ENCODE assay signal across 8 mouse cellular contexts in the genomic region with DNA sequence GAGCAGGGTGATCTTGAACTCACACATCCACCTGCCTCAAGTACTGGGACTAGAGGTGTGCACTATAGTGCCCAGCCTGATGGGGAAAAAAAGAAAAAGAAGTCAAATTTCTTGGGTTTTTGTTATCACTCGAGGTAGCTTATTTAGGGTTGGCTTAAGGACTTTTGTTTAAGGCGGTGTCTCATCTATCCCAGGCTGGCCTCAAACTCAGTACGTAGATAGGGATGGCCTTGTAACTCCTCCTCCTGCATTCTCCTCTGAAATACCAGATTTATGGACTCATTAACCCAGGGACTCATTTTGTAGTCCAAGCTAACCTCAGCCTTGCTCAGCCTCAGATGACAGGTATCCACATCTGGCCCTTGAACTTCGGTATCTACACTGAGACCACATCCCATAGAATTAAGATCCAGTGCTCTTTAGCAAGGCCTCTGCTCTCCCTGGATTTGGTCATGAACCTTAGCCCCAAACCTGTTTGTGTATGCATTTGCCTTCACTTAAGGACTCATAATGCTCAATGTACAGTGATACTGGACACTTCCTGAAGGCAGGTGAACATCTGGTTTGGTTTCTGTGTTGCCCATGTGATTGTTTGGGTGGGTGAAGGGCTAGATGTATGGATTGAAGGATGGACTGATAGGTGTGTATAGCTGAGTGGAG. TPM values are rescaled to one million over a fixed set of nuclear protein-coding genes. Genes with fewer than 3 reads are reported as not detected.
DNase-seq lines count a peak whose midpoint lies in the region; ATAC-seq lines count a peak whose summit lies in the region.

No protein-coding gene starts in this region.

- ATAC-seq in limb, embryonic 11.5 days (ENCODE audit: insufficient number of reproducible peaks, low FRiP score, low TSS enrichment, low read depth), result no peak
- no peak for ATAC-seq in intestine, embryonic 15.5 days
- ATAC-seq in erythroblast, adult 5-6 weeks (replicated peaks; ENCODE audit: low FRiP score, poor library complexity, severe bottlenecking), result no peak
- no peak for ATAC-seq in activated CD4-positive, CD25-positive, alpha-beta regulatory T cell, adult 4 months

- peak; percentile 63 for DNase-seq in limb, embryonic 11.5 days (ENCODE audit: low spot score)
- DNase-seq in limb, embryonic 10.5 days (ENCODE audit: low spot score), result no peak
- DNase-seq in embryo, embryonic 10 days (ENCODE audit: low spot score), result peak; percentile 53
- peak; percentile 31 for DNase-seq in retina, embryonic 14.5 days (ENCODE audit: low spot score)
- DNase-seq in lung, postnatal 14 days, result no peak

- H3K36me3 ChIP-seq in limb, embryonic 11.5 days (ENCODE audit: control insufficient read depth, insufficient read depth, low read length), result peaks cover 42% of the 10 kb centered on the region
- H3K36me3 ChIP-seq in limb, embryonic 10.5 days, result peaks cover 83% of the 10 kb centered on the region
- H3K36me3 ChIP-seq in intestine, embryonic 15.5 days, result peaks cover 34% of the 10 kb centered on the region

- H3K4me3 ChIP-seq in limb, embryonic 11.5 days (ENCODE audit: low read depth, low read length), result no peak overlapping the region
- H3K4me3 ChIP-seq in limb, embryonic 10.5 days, result no peak overlapping the region
- no peak overlapping the region for H3K4me3 ChIP-seq in intestine, embryonic 15.5 days (replicated peaks)

- H3K27ac ChIP-seq in limb, embryonic 11.5 days (replicated peaks; ENCODE audit: low read depth, low read length), result 0 out of 2 replicates have a peak overlapping the region, but pooled peaks have one; percentile 16
- no peak overlapping the region for H3K27ac ChIP-seq in limb, embryonic 10.5 days
- peak overlapping the region; percentile 51 for H3K27ac ChIP-seq in intestine, embryonic 15.5 days

- no peaks in the 10 kb centered on the region for H3K9me3 ChIP-seq in limb, embryonic 11.5 days (ENCODE audit: control insufficient read depth, low read length)
- no peaks in the 10 kb centered on the region for H3K9me3 ChIP-seq in limb, embryonic 10.5 days (replicated peaks)
- no peaks in the 10 kb centered on the region for H3K9me3 ChIP-seq in intestine, embryonic 15.5 days

- H3K27me3 ChIP-seq in limb, embryonic 11.5 days (ENCODE audit: control insufficient read depth, insufficient read depth, low read length), result no peaks in the 10 kb centered on the region
- peaks cover 20% of the 10 kb centered on the region; the same call in 1 of the 2 replicates for H3K27me3 ChIP-seq in limb, embryonic 10.5 days (ENCODE audit: low read depth, poor library complexity, severe bottlenecking)
- H3K27me3 ChIP-seq in intestine, embryonic 15.5 days (replicated peaks), result no peaks in the 10 kb centered on the region

- no peak overlapping the region for H3K4me2 ChIP-seq in limb, embryonic 11.5 days (ENCODE audit: low read depth, severe bottlenecking)
- H3K4me2 ChIP-seq in intestine, embryonic 15.5 days (replicated peaks), result no peak overlapping the region

- 61% methylated on average over 4 of the region's 4 CpGs for WGBS in limb, embryonic 11.5 days
- 60% methylated on average over 4 of the region's 4 CpGs for WGBS in limb, embryonic 10.5 days
- 42% methylated on average over 4 of the region's 4 CpGs for WGBS in intestine, embryonic 15.5 days

- no peak overlapping the region for H3K9ac ChIP-seq in limb, embryonic 11.5 days (ENCODE audit: low read length)
- H3K9ac ChIP-seq in intestine, embryonic 15.5 days, result 0 out of 2 replicates have a peak overlapping the region, but pooled peaks have one; percentile 14

- H3K4me1 ChIP-seq in limb, embryonic 11.5 days (ENCODE audit: control insufficient read depth, insufficient read depth, low read length), result peaks cover 9% of the 10 kb centered on the region
- peaks cover 16% of the 10 kb centered on the region for H3K4me1 ChIP-seq in limb, embryonic 10.5 days
- H3K4me1 ChIP-seq in intestine, embryonic 15.5 days (replicated peaks), result peaks cover 20% of the 10 kb centered on the region

RNA-seq across cellular contexts. Expression of gene Actb, which starts 4.6 kb away (rescaled TPM):
- 16,455 and 16,911 TPM in 2 replicates for polyA plus RNA-seq in limb, embryonic 11.5 days (2014; fragmentation: Nextera tagmentation; extraction: Ambion mirVana)
- polyA plus RNA-seq in limb, embryonic 10.5 days (2016; fragmentation: Nextera tagmentation; extraction: Ambion mirVana), result 13,950 and 14,682 TPM in 2 replicates
- 14,579 and 17,104 TPM in 2 replicates for polyA plus RNA-seq in intestine, embryonic 15.5 days (2015; fragmentation: Nextera tagmentation; extraction: Ambion mirVana)
- total RNA-seq in erythroblast, adult 5-6 weeks (2015; ENCODE audit: low replicate concordance), result 4,143 and 4,236 TPM in 2 replicates
- 1,451 and 2,396 TPM in 2 replicates for total RNA-seq in erythroblast, adult 5-6 weeks (2017; ENCODE audit: low replicate concordance)
- over 10,000 TPM; 26,186 to 54,151 TPM for polyA plus RNA-seq in activated CD4-positive, CD25-positive, alpha-beta regulatory T cell, adult 4 months (2017; shearing (Covaris generic))

RNA-seq across cellular contexts. Expression of gene Fbxl18, which starts 6.8 kb away (rescaled TPM):
- polyA plus RNA-seq in limb, embryonic 11.5 days (2014; fragmentation: Nextera tagmentation; extraction: Ambion mirVana), result 10.2 and 11.1 TPM in 2 replicates
- polyA plus RNA-seq in limb, embryonic 10.5 days (2016; fragmentation: Nextera tagmentation; extraction: Ambion mirVana), result 20.9 and 22.8 TPM in 2 replicates
- polyA plus RNA-seq in intestine, embryonic 15.5 days (2015; fragmentation: Nextera tagmentation; extraction: Ambion mirVana), result 11.1 and 11.4 TPM in 2 replicates
- total RNA-seq in erythroblast, adult 5-6 weeks (2015; ENCODE audit: low replicate concordance), result 0.84 and 8.3 TPM in 2 replicates
- total RNA-seq in erythroblast, adult 5-6 weeks (2017; ENCODE audit: low replicate concordance), result 0.56 and 1.4 TPM in 2 replicates
- 10 to 100 TPM in 1 of 2 experiments, 1 to 10 TPM in 1; 2.1 to 13.9 TPM for polyA plus RNA-seq in activated CD4-positive, CD25-positive, alpha-beta regulatory T cell, adult 4 months (2017; shearing (Covaris generic))

RNA-seq across cellular contexts. Expression of gene Fscn1, which starts 58.2 kb away (rescaled TPM):
- polyA plus RNA-seq in limb, embryonic 11.5 days (2014; fragmentation: Nextera tagmentation; extraction: Ambion mirVana), result 678 and 708 TPM in 2 replicates
- polyA plus RNA-seq in limb, embryonic 10.5 days (2016; fragmentation: Nextera tagmentation; extraction: Ambion mirVana), result 806 and 864 TPM in 2 replicates
- 140 and 170 TPM in 2 replicates for polyA plus RNA-seq in intestine, embryonic 15.5 days (2015; fragmentation: Nextera tagmentation; extraction: Ambion mirVana)
- not detected in 2 replicates for total RNA-seq in erythroblast, adult 5-6 weeks (2015; ENCODE audit: low replicate concordance)
- not detected in 2 replicates for total RNA-seq in erythroblast, adult 5-6 weeks (2017; ENCODE audit: low replicate concordance)
- under 1 TPM; 0.26 to 0.42 TPM for polyA plus RNA-seq in activated CD4-positive, CD25-positive, alpha-beta regulatory T cell, adult 4 months (2017; shearing (Covaris generic))

Comparison
In these comparisons a context has a peak if more than half of its experiments do, and no peak if none do; other contexts are left out.
1. DNase-seq: peak in limb, embryonic 11.5 days (single experiment), embryo, embryonic 10 days (single experiment) and retina, embryonic 14.5 days (single experiment); none in limb, embryonic 10.5 days (single experiment) and lung, postnatal 14 days (single experiment).
2. RNA of gene Fscn1, which starts 58.2 kb away (polyA plus RNA-seq): 806 to 864 TPM in limb, embryonic 10.5 days, 678 to 708 TPM in limb, embryonic 11.5 days and 140 to 170 TPM in intestine, embryonic 15.5 days; 0.26 to 0.42 TPM in activated CD4-positive, CD25-positive, alpha-beta regulatory T cell, adult 4 months; every median in the first group is over 10 times any median in the second.